Mouse (Mus musculus) layer of hippocampus, adult 6 months (tissue): ENCODE results near the gene Tnfrsf11a. TPM values are rescaled to one million over a fixed set of nuclear protein-coding genes. Genes with fewer than 3 reads are reported as not detected.

Experiments
- long read RNA-seq, 2 experiments: library from polyadenylated mRNA; unstranded; transcript quantifications; one replicate each; pipeline ENCODE4 v2.0.0; 2019 to 2020
- polyA plus RNA-seq: library from polyadenylated mRNA; unstranded; fragments of <200 nt; fragmentation: Nextera tagmentation; gene quantifications from 2 replicates; pipeline ENCODE4 v1.2.3, GENCODE M21; 2021

Gene Tnfrsf11a
- 0.72 and 0.73 TPM in 2 replicates for polyA plus RNA-seq
- long read RNA-seq, experiment 1, partial matches to known transcripts: 0 of 1 reads
- long read RNA-seq, experiment 1, other reads (novel, unspliced or antisense): 1 of 1 reads
- long read RNA-seq, experiment 2, partial matches to known transcripts: 0 of 1 reads
- long read RNA-seq, experiment 2, other reads (novel, unspliced or antisense): 1 of 1 reads

DNA sequence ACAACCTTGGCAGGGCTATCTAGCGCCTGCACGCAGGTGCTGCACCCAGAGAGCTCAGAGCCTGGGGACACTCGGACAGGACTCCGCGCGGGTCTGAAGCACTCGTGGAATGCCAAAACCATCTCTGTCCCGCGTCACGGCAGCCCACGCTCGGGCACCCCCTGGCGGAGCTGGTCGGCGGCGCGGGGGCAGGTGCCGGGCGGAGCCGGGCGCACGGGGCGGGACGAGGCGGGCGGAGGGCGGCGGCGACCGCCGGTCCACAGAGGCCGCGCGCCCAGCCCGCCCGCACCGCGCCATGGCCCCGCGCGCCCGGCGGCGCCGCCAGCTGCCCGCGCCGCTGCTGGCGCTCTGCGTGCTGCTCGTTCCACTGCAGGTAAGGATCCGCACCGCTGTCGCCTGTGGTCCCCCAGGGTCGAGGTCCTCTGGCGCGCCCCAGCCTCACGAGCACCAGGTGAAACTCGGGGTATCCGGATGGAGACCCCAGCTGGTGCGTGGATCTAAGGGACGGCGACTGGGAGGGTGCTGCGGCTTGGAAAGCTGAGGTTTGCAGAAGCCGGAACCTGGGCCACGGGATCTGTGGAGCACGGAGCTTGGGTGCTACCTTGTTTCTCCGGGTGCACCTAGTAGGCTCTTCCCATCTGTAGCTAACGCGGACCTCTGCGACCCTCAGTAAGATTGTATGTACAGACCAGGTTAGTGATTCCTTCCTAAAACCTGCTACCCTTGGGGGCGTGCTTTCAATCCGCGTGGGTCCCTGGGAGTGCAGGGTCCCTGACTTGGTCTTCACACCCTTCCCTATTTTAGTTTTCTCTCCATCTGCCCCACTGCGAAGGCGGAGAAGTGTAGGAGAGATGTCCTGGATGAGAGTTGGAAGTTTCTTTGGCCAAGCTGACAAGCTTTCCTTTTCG, at the start of gene Tnfrsf11a:
Tnfrsf11a (plus strand) TSS at position 262 of the 908 bp plus-strand sequence.

Other genes with a start within 250 kb of the Tnfrsf11a start
- gene Pign, start 117.0 kb upstream of the Tnfrsf11a start, polyA plus RNA-seq: 1.9 and 2.5 TPM in 2 replicates
- gene Relch, start 116.9 kb upstream of the Tnfrsf11a start, polyA plus RNA-seq: 17.8 and 20.5 TPM in 2 replicates
- gene Zcchc2, start 209.7 kb downstream of the Tnfrsf11a start, polyA plus RNA-seq: 2.2 and 2.3 TPM in 2 replicates